Mouse (Mus musculus): ENCODE results near the gene Olfr270. TPM values are rescaled to one million over a fixed set of nuclear protein-coding genes. Genes with fewer than 3 reads are reported as not detected.

Gene Olfr270
- polyA plus RNA-seq, 1 experiment, result not detected

- TF ChIP-seq POLR2A (IDR thresholded peaks at IDR 0.05; ENCODE audit: low read depth, low read length), result no peak
- TF ChIP-seq CTCF (IDR thresholded peaks at IDR 0.05; ENCODE audit: borderline replicate concordance, insufficient read depth, low read length), result no peak
- Histone ChIP-seq H3K4me1 (ENCODE audit: control insufficient read depth, insufficient read depth, low read length) (no peaks in the 10 kb centered on the region), H3K4me3 (ENCODE audit: insufficient read depth, low read length) (no peak within 1 kb of the TSS), H3K27ac (ENCODE audit: insufficient read depth, low read length) (no peak within 1 kb of the TSS)
These were observed 24.9 kb downstream of the Olfr270 start, which contains the start of gene Nipsnap3a for GRCm38 (mm10) chr4:52989248-52989647. TSS of gene Nipsnap3a (plus strand) at chr4:52989272.

GRCm38 (mm10) chr4:52999449-52999848 is 35.1 kb downstream of the Olfr270 start:
- no peak overlapping the region for H3K4me3 ChIP-seq (ENCODE audit: insufficient read depth, low read length)
- TF ChIP-seq POLR2A (IDR thresholded peaks at IDR 0.05; ENCODE audit: low read depth, low read length) (no peak), CTCF (IDR thresholded peaks at IDR 0.05; ENCODE audit: borderline replicate concordance, insufficient read depth, low read length) (no peak)
- no peaks in the 10 kb centered on the region for H3K4me1 ChIP-seq (ENCODE audit: control insufficient read depth, insufficient read depth, low read length)
- H3K27ac ChIP-seq (ENCODE audit: insufficient read depth, low read length), result no peak overlapping the region

GRCm38 (mm10) chr4:53000154-53000553 is 35.8 kb downstream of the Olfr270 start:
- no peak for TF ChIP-seq CTCF (IDR thresholded peaks at IDR 0.05; ENCODE audit: borderline replicate concordance, insufficient read depth, low read length)
- TF ChIP-seq POLR2A (IDR thresholded peaks at IDR 0.05; ENCODE audit: low read depth, low read length), result no peak
- no peaks in the 10 kb centered on the region for H3K4me1 ChIP-seq (ENCODE audit: control insufficient read depth, insufficient read depth, low read length)
- no peak overlapping the region for H3K4me3 ChIP-seq (ENCODE audit: insufficient read depth, low read length)
- H3K27ac ChIP-seq (ENCODE audit: insufficient read depth, low read length), result no peak overlapping the region

GRCm38 (mm10) chr4:53009183-53009582 is 44.8 kb downstream of the Olfr270 start:
- no peak for TF ChIP-seq POLR2A (IDR thresholded peaks at IDR 0.05; ENCODE audit: low read depth, low read length)
- no peak for TF ChIP-seq CTCF (IDR thresholded peaks at IDR 0.05; ENCODE audit: borderline replicate concordance, insufficient read depth, low read length)
- H3K4me1 ChIP-seq (ENCODE audit: control insufficient read depth, insufficient read depth, low read length), result no peaks in the 10 kb centered on the region

GRCm38 (mm10) chr4:53009871-53010270 is 45.5 kb downstream of the Olfr270 start:
- Histone ChIP-seq H3K4me3 (ENCODE audit: insufficient read depth, low read length) (no peak overlapping the region), H3K4me1 (ENCODE audit: control insufficient read depth, insufficient read depth, low read length) (no peaks in the 10 kb centered on the region), H3K27ac (ENCODE audit: insufficient read depth, low read length) (no peak overlapping the region)
- TF ChIP-seq CTCF (IDR thresholded peaks at IDR 0.05; ENCODE audit: borderline replicate concordance, insufficient read depth, low read length) (no peak), POLR2A (IDR thresholded peaks at IDR 0.05; ENCODE audit: low read depth, low read length) (no peak)

More at GRCm38 (mm10) chr4:53009183-53009582, 44.8 kb downstream of the Olfr270 start:
- H3K27ac ChIP-seq (ENCODE audit: insufficient read depth, low read length), result no peak overlapping the region
- no peak overlapping the region for H3K4me3 ChIP-seq (ENCODE audit: insufficient read depth, low read length)

- TF ChIP-seq POLR2A (IDR thresholded peaks at IDR 0.05; ENCODE audit: low read depth, low read length), result peak; percentile 86
- no peak for TF ChIP-seq CTCF (IDR thresholded peaks at IDR 0.05; ENCODE audit: borderline replicate concordance, insufficient read depth, low read length)
- H3K27ac ChIP-seq (ENCODE audit: insufficient read depth, low read length), result no peak within 1 kb of the TSS
These were observed 47.5 kb downstream of the Olfr270 start, which contains the start of gene Nipsnap3b for GRCm38 (mm10) chr4:53011732-53012361. TSS of gene Nipsnap3b (plus strand) at chr4:53011880.

GRCm38 (mm10) chr4:53014421-53014820 is 50.1 kb downstream of the Olfr270 start:
- no peak for TF ChIP-seq POLR2A (IDR thresholded peaks at IDR 0.05; ENCODE audit: low read depth, low read length)
- no peak for TF ChIP-seq CTCF (IDR thresholded peaks at IDR 0.05; ENCODE audit: borderline replicate concordance, insufficient read depth, low read length)
- Histone ChIP-seq H3K4me3 (ENCODE audit: insufficient read depth, low read length) (no peak overlapping the region), H3K27ac (ENCODE audit: insufficient read depth, low read length) (no peak overlapping the region), H3K4me1 (ENCODE audit: control insufficient read depth, insufficient read depth, low read length) (no peaks in the 10 kb centered on the region)

More at GRCm38 (mm10) chr4:53011732-53012361, 47.5 kb downstream of the Olfr270 start, which contains the start of gene Nipsnap3b:
- Histone ChIP-seq H3K4me1 (ENCODE audit: control insufficient read depth, insufficient read depth, low read length) (no peaks in the 10 kb centered on the region), H3K4me3 (ENCODE audit: insufficient read depth, low read length) (peak within 1 kb of the TSS; percentile 75)

- H3K27ac ChIP-seq (ENCODE audit: insufficient read depth, low read length), result no peak overlapping the region
- TF ChIP-seq CTCF (IDR thresholded peaks at IDR 0.05; ENCODE audit: borderline replicate concordance, insufficient read depth, low read length) (no peak), POLR2A (IDR thresholded peaks at IDR 0.05; ENCODE audit: low read depth, low read length) (no peak)
- H3K4me1 ChIP-seq (ENCODE audit: control insufficient read depth, insufficient read depth, low read length), result no peaks in the 10 kb centered on the region
- no peak overlapping the region for H3K4me3 ChIP-seq (ENCODE audit: insufficient read depth, low read length)
These were observed 50.7 kb downstream of the Olfr270 start for GRCm38 (mm10) chr4:53015024-53015423.

GRCm38 (mm10) chr4:53018392-53018791 is 54.0 kb downstream of the Olfr270 start:
- no peak overlapping the region for H3K27ac ChIP-seq (ENCODE audit: insufficient read depth, low read length)
- no peaks in the 10 kb centered on the region for H3K4me1 ChIP-seq (ENCODE audit: control insufficient read depth, insufficient read depth, low read length)
- TF ChIP-seq CTCF (IDR thresholded peaks at IDR 0.05; ENCODE audit: borderline replicate concordance, insufficient read depth, low read length) (no peak), POLR2A (IDR thresholded peaks at IDR 0.05; ENCODE audit: low read depth, low read length) (no peak)
- no peak overlapping the region for H3K4me3 ChIP-seq (ENCODE audit: insufficient read depth, low read length)

Other genes with a start within 250 kb of the Olfr270 start
- gene Olfr275, start 149.9 kb upstream of the Olfr270 start, polyA plus RNA-seq (2011; ENCODE audit: insufficient read length, low read depth, missing spikeins), result not detected in 2 replicates
- gene Olfr273, start 105.3 kb upstream of the Olfr270 start, polyA plus RNA-seq (2011; ENCODE audit: insufficient read length, low read depth, missing spikeins), result not detected in 2 replicates
- gene Olfr272, start 45.4 kb upstream of the Olfr270 start, polyA plus RNA-seq (2011; ENCODE audit: insufficient read length, low read depth, missing spikeins), result not detected in 2 replicates
- not detected in 2 replicates for gene Nipsnap3a, start 24.7 kb downstream of the Olfr270 start, polyA plus RNA-seq (2011; ENCODE audit: insufficient read length, low read depth, missing spikeins)
- 40.9 and 48.2 TPM in 2 replicates for gene Nipsnap3b, start 47.3 kb downstream of the Olfr270 start, polyA plus RNA-seq (2011; ENCODE audit: insufficient read length, low read depth, missing spikeins)
- 15.7 and 20.4 TPM in 2 replicates for gene Abca1, start 195.3 kb downstream of the Olfr270 start, polyA plus RNA-seq (2011; ENCODE audit: insufficient read length, low read depth, missing spikeins)